Mouse (Mus musculus): ENCODE measurements at regions not wholly inside any gene's neighbourhood (a gene's known extent, or its start where the extent isn't known, plus 50 kb on each side); places are given as distances from the start of the nearest gene placed in this dataset.
"Not testable (repeated sequence)": the region's sequence is repeated elsewhere in the genome, so short reads cannot be mapped to it uniquely, and the experiment has no call there.

GRCm38 (mm10) chr10:103910098-103910497 is 232.7 kb upstream of the Gm21293 start:
- Histone ChIP-seq H3K4me3 (no peak overlapping the region), H3K9ac (no peak overlapping the region), H3K27me3 (no peaks in the 10 kb centered on the region), H3K9me3 (replicated peaks) (no peaks in the 10 kb centered on the region), H3K4me2 (no peak overlapping the region), H3K4me1 (replicated peaks) (no peaks in the 10 kb centered on the region), H3K36me3 (no peaks in the 10 kb centered on the region), H3K27ac (no peak overlapping the region)
- ATAC-seq (replicated peaks; ENCODE audit: insufficient number of reproducible peaks, insufficient read depth, low FRiP score, low read depth) = no peak
- 79% methylated on average over 2 of the region's 2 CpGs for WGBS

GRCm38 (mm10) chr10:103958183-103958582 is 184.6 kb upstream of the Gm21293 start:
- 19% methylated on average over 4 of the region's 4 CpGs for WGBS
- no peaks in the 10 kb centered on the region for H3K9me3 ChIP-seq (replicated peaks)
- H3K4me1 ChIP-seq (replicated peaks) = no peaks in the 10 kb centered on the region
- H3K27me3 ChIP-seq = no peaks in the 10 kb centered on the region
- no peak overlapping the region for H3K27ac ChIP-seq
- H3K4me3 ChIP-seq = no peak overlapping the region
- no peak overlapping the region for H3K9ac ChIP-seq
- H3K36me3 ChIP-seq = no peaks in the 10 kb centered on the region
- no peak for ATAC-seq (replicated peaks; ENCODE audit: insufficient number of reproducible peaks, insufficient read depth, low FRiP score, low read depth)
- no peak overlapping the region for H3K4me2 ChIP-seq

GRCm38 (mm10) chr10:103976059-103976458 is 166.7 kb upstream of the Gm21293 start:
- Histone ChIP-seq H3K27ac (no peak overlapping the region), H3K9me3 (replicated peaks) (no peaks in the 10 kb centered on the region), H3K36me3 (no peaks in the 10 kb centered on the region), H3K9ac (no peak overlapping the region), H3K27me3 (no peaks in the 10 kb centered on the region), H3K4me1 (replicated peaks) (no peaks in the 10 kb centered on the region), H3K4me3 (no peak overlapping the region), H3K4me2 (no peak overlapping the region)
- WGBS = 80% methylated on average over 6 of the region's 6 CpGs
- no peak for ATAC-seq (replicated peaks; ENCODE audit: insufficient number of reproducible peaks, insufficient read depth, low FRiP score, low read depth)

GRCm38 (mm10) chr10:103984287-103984956 is 158.4 kb upstream of the Gm21293 start:
- Histone ChIP-seq H3K27me3 (no peaks in the 10 kb centered on the region), H3K4me2 (no peak overlapping the region), H3K4me3 (no peak overlapping the region), H3K4me1 (replicated peaks) (no peaks in the 10 kb centered on the region), H3K9ac (no peak overlapping the region), H3K27ac (no peak overlapping the region), H3K36me3 (no peaks in the 10 kb centered on the region), H3K9me3 (replicated peaks) (no peaks in the 10 kb centered on the region)
- WGBS = 50% methylated on average over 1 of the region's 1 CpGs
- no peak for ATAC-seq (replicated peaks; ENCODE audit: insufficient number of reproducible peaks, insufficient read depth, low FRiP score, low read depth)

- H3K4me2 ChIP-seq = no peak overlapping the region
- no peak overlapping the region for H3K9ac ChIP-seq
- no peaks in the 10 kb centered on the region for H3K36me3 ChIP-seq
- H3K9me3 ChIP-seq (replicated peaks) = no peaks in the 10 kb centered on the region
- H3K27me3 ChIP-seq = no peaks in the 10 kb centered on the region
- ATAC-seq (replicated peaks; ENCODE audit: insufficient number of reproducible peaks, insufficient read depth, low FRiP score, low read depth) = no peak
- no peak overlapping the region for H3K27ac ChIP-seq
- H3K4me1 ChIP-seq (replicated peaks) = no peaks in the 10 kb centered on the region
- H3K4me3 ChIP-seq = no peak overlapping the region
Observed at GRCm38 (mm10) chr10:104019540-104019939, 123.2 kb upstream of the Gm21293 start.

- H3K9me3 ChIP-seq (replicated peaks) = no peaks in the 10 kb centered on the region
- no peak overlapping the region for H3K4me3 ChIP-seq
- H3K27me3 ChIP-seq = no peaks in the 10 kb centered on the region
- no peak overlapping the region for H3K27ac ChIP-seq
- no peaks in the 10 kb centered on the region for H3K36me3 ChIP-seq
- H3K4me1 ChIP-seq (replicated peaks) = no peaks in the 10 kb centered on the region
- ATAC-seq (replicated peaks; ENCODE audit: insufficient number of reproducible peaks, insufficient read depth, low FRiP score, low read depth) = no peak
- H3K4me2 ChIP-seq = no peak overlapping the region
- no peak overlapping the region for H3K9ac ChIP-seq
Observed at GRCm38 (mm10) chr10:104021593-104021992, 121.2 kb upstream of the Gm21293 start.

GRCm38 (mm10) chr10:104028162-104028561 is 114.6 kb upstream of the Gm21293 start:
- 31% methylated on average over 1 of the region's 1 CpGs for WGBS
- no peaks in the 10 kb centered on the region for H3K4me1 ChIP-seq (replicated peaks)
- no peak overlapping the region for H3K27ac ChIP-seq
- H3K4me3 ChIP-seq = no peak overlapping the region
- H3K4me2 ChIP-seq = no peak overlapping the region
- H3K27me3 ChIP-seq = no peaks in the 10 kb centered on the region
- no peaks in the 10 kb centered on the region for H3K9me3 ChIP-seq (replicated peaks)
- no peak overlapping the region for H3K9ac ChIP-seq
- no peak for ATAC-seq (replicated peaks; ENCODE audit: insufficient number of reproducible peaks, insufficient read depth, low FRiP score, low read depth)
- no peaks in the 10 kb centered on the region for H3K36me3 ChIP-seq

GRCm38 (mm10) chr10:104032771-104033170 is 110.0 kb upstream of the Gm21293 start:
- Histone ChIP-seq H3K27ac (no peak overlapping the region), H3K27me3 (no peaks in the 10 kb centered on the region), H3K4me1 (replicated peaks) (no peaks in the 10 kb centered on the region), H3K4me3 (no peak overlapping the region), H3K4me2 (no peak overlapping the region), H3K36me3 (no peaks in the 10 kb centered on the region), H3K9me3 (replicated peaks) (no peaks in the 10 kb centered on the region), H3K9ac (no peak overlapping the region)
- no peak for ATAC-seq (replicated peaks; ENCODE audit: insufficient number of reproducible peaks, insufficient read depth, low FRiP score, low read depth)
- 72% methylated on average over 3 of the region's 3 CpGs for WGBS

- not testable (repeated sequence) for H3K27me3 ChIP-seq; H3K9me3 ChIP-seq (replicated peaks); H3K4me3 ChIP-seq; H3K36me3 ChIP-seq; ATAC-seq (replicated peaks; ENCODE audit: insufficient number of reproducible peaks, insufficient read depth, low FRiP score, low read depth); H3K4me2 ChIP-seq; H3K4me1 ChIP-seq (replicated peaks); H3K9ac ChIP-seq; H3K27ac ChIP-seq
- WGBS = 61% methylated on average over 2 of the region's 2 CpGs
Observed at GRCm38 (mm10) chr10:104041729-104042386, 100.9 kb upstream of the Gm21293 start.

GRCm38 (mm10) chr10:104042387-104042775 is 100.4 kb upstream of the Gm21293 start:
- no peak for ATAC-seq (replicated peaks; ENCODE audit: insufficient number of reproducible peaks, insufficient read depth, low FRiP score, low read depth)
- H3K4me3 ChIP-seq = no peak overlapping the region
- H3K27ac ChIP-seq = no peak overlapping the region
- H3K27me3 ChIP-seq = no peaks in the 10 kb centered on the region
- H3K4me1 ChIP-seq (replicated peaks) = no peaks in the 10 kb centered on the region
- no peak overlapping the region for H3K4me2 ChIP-seq
- no peak overlapping the region for H3K9ac ChIP-seq
- 68% methylated on average over 1 of the region's 1 CpGs for WGBS
- H3K9me3 ChIP-seq (replicated peaks) = no peaks in the 10 kb centered on the region
- no peaks in the 10 kb centered on the region for H3K36me3 ChIP-seq

GRCm38 (mm10) chr10:104043569-104043968 is 99.2 kb upstream of the Gm21293 start:
- H3K4me3 ChIP-seq = no peak overlapping the region
- no peak for ATAC-seq (replicated peaks; ENCODE audit: insufficient number of reproducible peaks, insufficient read depth, low FRiP score, low read depth)
- H3K9ac ChIP-seq = no peak overlapping the region
- H3K4me2 ChIP-seq = no peak overlapping the region
- no peak overlapping the region for H3K27ac ChIP-seq
- no peaks in the 10 kb centered on the region for H3K4me1 ChIP-seq (replicated peaks)
- 70% methylated on average over 1 of the region's 1 CpGs for WGBS
- no peaks in the 10 kb centered on the region for H3K9me3 ChIP-seq (replicated peaks)
- no peaks in the 10 kb centered on the region for H3K36me3 ChIP-seq
- no peaks in the 10 kb centered on the region for H3K27me3 ChIP-seq

Measured in heart, embryonic 15.5 days (tissue).